Mouse (Mus musculus) limb, embryonic 15.5 days (tissue): Measurements from ENCODE around the gene Hinfp. TPM values are rescaled to one million over a fixed set of nuclear protein-coding genes. Genes with fewer than 3 reads are reported as not detected.
A peak's percentile ranks its signal among the peaks of the same experiment; 100 is the strongest.
"Not testable (repeated sequence)": the region's sequence is repeated elsewhere in the genome, so short reads cannot be mapped to it uniquely, and the experiment has no call there.

ENCODE experiments used
- ATAC-seq: fragments of 200-750 bp; cut with Nextera tagmentation; 2 replicates; pipeline ENCODE4 v1.8.0; 2017; ENCODE audit warnings: low read depth, moderate TSS enrichment; ENCODE audit not compliant: insufficient number of reproducible peaks, low FRiP score, low TSS enrichment
- H3K27ac ChIP-seq: fragments of 300-500 bp; sonication (generic); 2 replicates; pipeline ENCODE4 v1.5.1; 2015; ENCODE audit warnings: moderate library complexity, mild to moderate bottlenecking, inconsistent platforms
- H3K27me3 ChIP-seq: fragments of 300-500 bp; sonication (generic); 2 replicates; pipeline ENCODE4 v1.6.1; 2015; ENCODE audit warnings: inconsistent platforms
- H3K36me3 ChIP-seq: fragments of 300-500 bp; sonication (generic); 2 replicates; pipeline ENCODE4 v1.6.1; 2015; ENCODE audit warnings: inconsistent platforms
- H3K4me1 ChIP-seq: fragments of 300-500 bp; sonication (generic); 2 replicates; pipeline ENCODE4 v1.6.1; 2015; ENCODE audit warnings: inconsistent platforms
- H3K4me2 ChIP-seq: fragments of 300-500 bp; sonication (generic); 2 replicates; pipeline ENCODE4 v1.6.1; 2015; ENCODE audit warnings: mild to moderate bottlenecking, inconsistent platforms
- H3K4me3 ChIP-seq: fragments of 300-500 bp; sonication (generic); 2 replicates; pipeline ENCODE4 v1.5.1; 2015; ENCODE audit warnings: mild to moderate bottlenecking, inconsistent platforms
- H3K9ac ChIP-seq: fragments of 300-500 bp; sonication (generic); 2 replicates; pipeline ENCODE4 v1.6.1; 2015; ENCODE audit warnings: inconsistent platforms
- H3K9me3 ChIP-seq: fragments of 300-500 bp; sonication (generic); 2 replicates; pipeline ENCODE4 v1.6.1; 2016; ENCODE audit warnings: inconsistent platforms
- WGBS: fragments of 180-500 bp; shearing (Covaris S2); methylation state at CpG from one replicate; pipeline ENCODE4 v1.1.7; 2015; 5-methylcytosine and 5-hydroxymethylcytosine counted together
- polyA plus RNA-seq: library from polyadenylated mRNA; unstranded; fragments of >200 nt; fragmentation: Nextera tagmentation; extraction: Ambion mirVana; gene quantifications from 2 replicates; pipeline ENCODE4 v1.2.1, GENCODE M21; 2015

Hinfp gene
- polyA plus RNA-seq, 1 experiment from 2014 or later, result 24.2 TPM

DNA sequence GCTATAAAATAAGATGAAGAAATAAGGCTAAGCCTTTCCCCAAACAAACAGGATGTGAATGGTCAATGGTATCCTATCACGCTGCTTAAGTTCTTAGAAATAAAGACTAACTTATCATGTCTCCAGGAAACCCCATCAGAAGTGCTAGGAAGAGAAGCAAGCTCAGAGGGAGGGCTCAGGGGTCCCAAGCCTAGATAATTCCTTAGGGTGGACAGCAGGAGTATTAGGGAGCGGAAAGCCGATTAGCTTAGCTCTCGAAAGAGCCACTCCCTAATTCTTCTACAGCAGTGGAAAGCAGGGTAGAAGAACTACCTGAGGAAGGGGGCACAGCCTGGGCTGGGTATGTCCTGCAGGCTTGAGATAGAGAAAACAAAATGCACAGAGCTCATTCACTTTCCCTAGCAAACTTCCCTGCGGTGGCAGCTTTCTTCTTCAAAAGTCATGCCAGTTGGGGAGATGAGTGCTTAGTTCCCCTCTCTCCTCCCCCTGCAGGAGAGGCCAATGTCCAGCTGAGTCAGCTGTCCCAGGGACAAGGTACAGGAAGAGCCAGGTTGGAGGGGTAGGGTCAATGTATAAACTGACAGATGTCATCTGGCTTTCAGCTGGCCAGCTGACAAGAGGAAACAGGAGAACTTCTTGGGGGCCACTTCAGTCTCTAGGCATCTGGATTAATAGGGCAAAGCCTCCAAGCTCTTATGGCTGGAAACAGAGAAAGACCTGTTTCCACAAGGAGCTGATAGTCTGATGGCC is 12.8 kb upstream of the Hinfp start:
- no peak for ATAC-seq

DNA sequence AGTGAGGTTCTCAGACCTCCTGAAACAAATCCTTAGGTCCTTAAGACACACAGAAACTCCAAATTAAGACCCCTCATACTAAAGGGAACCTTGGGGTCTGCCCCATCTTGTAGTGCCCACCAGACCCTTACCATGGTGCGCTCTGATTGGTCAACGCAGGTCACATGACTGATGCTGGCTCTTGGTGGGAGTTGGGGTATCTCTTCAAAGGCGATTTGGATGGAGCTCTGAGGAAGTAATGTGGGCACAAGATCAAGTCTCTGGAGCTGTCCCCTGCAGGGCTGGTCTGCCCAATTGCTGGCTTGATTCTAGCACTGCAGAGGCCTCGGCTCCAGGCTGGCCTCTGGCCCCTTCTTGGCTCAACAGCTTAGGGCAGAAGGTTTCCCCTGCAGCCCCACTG is 12.0 kb upstream of the Hinfp start:
- Histone ChIP-seq H3K9me3 (no peaks in the 10 kb centered on the region), H3K9ac (no peak overlapping the region), H3K27me3 (no peaks in the 10 kb centered on the region), H3K36me3 (peaks cover 47% of the 10 kb centered on the region), H3K4me3 (no peak overlapping the region), H3K27ac (no peak overlapping the region), H3K4me1 (peaks cover 24% of the 10 kb centered on the region), H3K4me2 (no peak overlapping the region)
- WGBS, result 69% methylated on average over 4 of the region's 4 CpGs
- no peak for ATAC-seq

More for the DNA sequence above, 12.8 kb upstream of the Hinfp start:
- Histone ChIP-seq H3K9me3 (no peaks in the 10 kb centered on the region), H3K27ac (no peak overlapping the region), H3K4me2 (peak overlapping the region; percentile 94), H3K36me3 (peaks cover 39% of the 10 kb centered on the region), H3K9ac (no peak overlapping the region), H3K27me3 (no peaks in the 10 kb centered on the region), H3K4me3 (peak overlapping the region; percentile 92), H3K4me1 (peaks cover 24% of the 10 kb centered on the region)
- WGBS, result 73% methylated on average over 5 of the region's 5 CpGs

DNA sequence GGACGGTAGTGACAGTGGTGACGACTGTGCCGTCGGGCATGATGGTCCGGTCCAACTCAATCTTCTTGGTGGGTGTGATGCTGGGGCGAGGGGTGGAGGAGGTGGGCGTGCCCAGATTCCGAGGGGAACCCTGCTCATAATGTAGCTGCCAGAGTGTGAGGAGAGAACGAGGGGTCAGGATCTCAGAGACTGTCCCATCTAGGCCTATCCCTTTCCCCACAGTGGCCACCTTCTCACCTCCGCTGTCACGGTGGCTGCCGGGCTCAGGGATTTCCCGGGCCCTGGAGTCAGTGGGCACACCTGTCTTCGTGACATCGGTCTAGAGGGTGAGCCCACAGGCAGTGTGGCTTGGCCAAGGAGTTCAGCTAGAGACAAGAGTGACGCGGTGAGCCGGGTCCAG is 9.4 kb upstream of the Hinfp start:
- H3K4me1 ChIP-seq, result peaks cover 24% of the 10 kb centered on the region
- H3K36me3 ChIP-seq, result peaks cover 55% of the 10 kb centered on the region
- 92% methylated on average over 18 of the region's 18 CpGs for WGBS
- H3K27me3 ChIP-seq, result no peaks in the 10 kb centered on the region
- no peak overlapping the region for H3K27ac ChIP-seq
- no peak for ATAC-seq
- no peak overlapping the region for H3K4me2 ChIP-seq
- H3K9ac ChIP-seq, result no peak overlapping the region
- H3K4me3 ChIP-seq, result no peak overlapping the region
- H3K9me3 ChIP-seq, result no peaks in the 10 kb centered on the region

DNA sequence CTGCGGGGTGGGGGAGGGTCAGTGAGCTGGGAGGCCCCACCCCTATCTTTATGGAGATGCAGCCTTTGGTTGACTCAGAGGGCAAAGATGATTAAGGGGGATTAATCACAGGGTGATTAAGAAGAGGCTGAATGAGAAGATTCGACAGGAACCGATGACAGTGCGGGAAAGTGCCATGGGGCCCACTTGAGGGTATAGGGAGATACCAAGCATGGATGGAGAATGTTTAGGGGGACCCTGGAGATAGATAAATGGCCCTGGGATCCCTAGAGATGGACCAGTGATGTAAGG is 8.7 kb upstream of the Hinfp start:
- H3K4me2 ChIP-seq, result no peak overlapping the region
- no peaks in the 10 kb centered on the region for H3K27me3 ChIP-seq
- H3K9ac ChIP-seq, result no peak overlapping the region
- no peaks in the 10 kb centered on the region for H3K9me3 ChIP-seq
- peaks cover 21% of the 10 kb centered on the region for H3K4me1 ChIP-seq
- peaks cover 55% of the 10 kb centered on the region for H3K36me3 ChIP-seq
- no peak overlapping the region for H3K4me3 ChIP-seq
- H3K27ac ChIP-seq, result no peak overlapping the region
- ATAC-seq, result no peak
- 80% methylated on average over 4 of the region's 4 CpGs for WGBS

DNA sequence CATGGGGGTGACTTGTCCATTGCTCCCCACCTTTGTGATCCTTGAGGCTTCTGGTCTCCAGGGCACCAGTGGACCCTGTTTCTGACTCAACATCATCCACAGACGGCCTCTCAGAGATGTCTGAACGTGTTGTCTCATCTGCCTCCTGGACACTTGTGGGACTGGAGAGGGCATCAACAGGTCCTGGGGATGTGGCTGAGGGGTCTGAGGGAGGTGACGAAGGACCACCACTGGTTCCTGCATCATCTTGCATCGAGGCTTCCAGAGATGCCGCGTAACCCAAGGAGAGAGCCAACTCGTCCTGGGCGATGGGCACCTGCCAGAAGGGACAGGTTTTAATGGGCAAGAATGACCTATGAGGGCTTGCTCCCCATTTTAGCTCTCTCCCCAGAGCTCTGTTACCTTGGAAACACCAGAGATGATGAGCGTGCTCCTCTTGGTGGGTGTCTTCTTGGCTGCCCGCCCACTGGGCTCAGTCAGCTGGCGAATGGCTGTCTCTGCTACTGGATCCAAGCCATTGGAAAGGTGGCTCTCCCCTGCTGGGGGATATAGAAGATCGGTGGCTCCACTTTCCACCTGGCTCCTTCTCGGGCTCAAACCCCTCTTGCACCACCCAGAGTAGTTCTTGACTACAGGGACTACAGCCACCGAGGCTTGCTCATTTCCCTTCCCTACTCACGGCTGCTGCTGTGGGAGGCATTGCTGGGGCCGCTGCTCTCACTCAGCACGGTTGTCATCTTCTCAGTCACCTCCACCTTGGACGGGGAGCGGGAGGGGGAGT is 8.2 kb upstream of the Hinfp start:
- WGBS, result 84% methylated on average over 19 of the region's 19 CpGs
- no peak overlapping the region for H3K27ac ChIP-seq
- H3K27me3 ChIP-seq, result no peaks in the 10 kb centered on the region
- peaks cover 15% of the 10 kb centered on the region for H3K4me1 ChIP-seq
- no peak overlapping the region for H3K4me3 ChIP-seq
- no peaks in the 10 kb centered on the region for H3K9me3 ChIP-seq
- H3K4me2 ChIP-seq, result no peak overlapping the region
- H3K36me3 ChIP-seq, result peaks cover 55% of the 10 kb centered on the region
- no peak for ATAC-seq
- no peak overlapping the region for H3K9ac ChIP-seq

DNA sequence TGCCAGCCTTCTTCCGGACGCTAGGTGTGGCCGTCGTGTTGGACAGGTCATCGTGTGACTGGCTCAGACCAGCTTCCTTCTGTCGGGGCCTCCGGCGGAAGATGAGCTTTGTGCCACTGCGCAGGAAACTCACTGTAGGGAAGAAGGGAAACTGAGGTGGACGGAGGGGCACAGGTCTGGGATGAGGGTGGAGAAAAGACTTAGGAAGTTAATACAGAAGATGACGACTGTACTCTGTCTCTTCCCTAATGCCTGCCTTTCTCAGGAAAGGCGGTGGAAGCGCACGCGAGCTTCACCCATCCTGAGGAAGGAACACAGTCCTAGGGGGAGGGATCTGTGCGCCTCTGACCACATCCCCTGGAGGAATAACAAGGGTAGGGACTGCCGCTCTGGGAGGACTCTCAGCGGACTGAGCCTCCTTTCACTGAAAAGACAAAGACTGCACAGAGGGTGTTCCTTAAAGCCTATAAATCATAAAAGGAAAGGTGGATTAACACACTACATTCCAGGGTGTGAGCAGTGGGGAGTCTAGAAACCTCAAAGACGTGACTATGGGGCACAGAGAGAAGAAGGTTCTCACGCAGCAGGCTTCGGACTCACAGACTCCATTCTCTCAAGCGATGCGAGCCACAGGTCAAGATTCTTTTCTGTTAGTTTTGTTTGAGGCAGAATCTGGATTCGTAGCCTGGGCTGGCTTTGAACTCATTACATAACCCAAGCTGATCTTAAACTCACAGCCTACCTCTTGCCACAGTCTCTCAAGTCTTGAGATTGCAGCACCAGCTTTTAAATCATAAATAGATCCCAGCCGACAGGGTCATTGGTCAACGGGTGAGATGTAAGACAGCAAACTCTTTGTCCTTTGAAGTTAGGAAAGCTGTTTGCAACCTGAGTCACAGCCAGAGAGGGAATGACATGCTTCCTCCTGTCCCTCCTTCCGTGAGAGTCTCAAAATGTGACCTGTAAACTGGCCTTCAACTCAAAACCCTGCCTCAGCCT is 6.0 kb upstream of the Hinfp start:
- Histone ChIP-seq H3K4me2 (0 out of 2 replicates have a peak overlapping the region, but pooled peaks have one; percentile 11), H3K27me3 (no peaks in the 10 kb centered on the region), H3K36me3 (peaks cover 48% of the 10 kb centered on the region), H3K9ac (no peak overlapping the region), H3K4me3 (no peak overlapping the region), H3K9me3 (no peaks in the 10 kb centered on the region), H3K4me1 (peaks cover 7% of the 10 kb centered on the region; the same call in 1 of the 2 replicates), H3K27ac (peak overlapping the region; percentile 33)
- 17% methylated on average over 27 of the region's 27 CpGs for WGBS
- no peak for ATAC-seq

DNA sequence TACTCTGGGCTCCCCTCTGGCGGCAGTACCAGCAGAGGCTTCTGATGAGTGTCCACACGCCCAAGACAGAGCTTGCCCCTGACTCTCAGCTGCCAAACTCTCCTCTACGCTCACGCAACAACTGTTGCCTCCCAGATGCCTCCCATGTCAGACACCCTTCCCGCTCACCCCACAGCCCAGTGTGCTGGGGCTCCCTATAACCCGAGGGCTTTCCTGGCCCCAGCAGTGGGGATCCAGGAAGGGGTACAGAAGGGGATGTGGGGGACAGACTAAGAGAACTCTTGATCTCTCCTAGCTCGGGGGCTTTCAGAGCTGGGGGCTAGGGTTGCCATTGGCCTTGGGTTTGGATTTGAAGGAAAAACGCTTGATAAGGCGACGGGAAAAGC is 5.3 kb upstream of the Hinfp start:
- no peak for ATAC-seq
- no peaks in the 10 kb centered on the region for H3K9me3 ChIP-seq
- H3K36me3 ChIP-seq, result peaks cover 41% of the 10 kb centered on the region
- no peak overlapping the region for H3K9ac ChIP-seq
- 38% methylated on average over 10 of the region's 10 CpGs for WGBS
- H3K4me3 ChIP-seq, result no peak overlapping the region
- 0 out of 2 replicates have a peak overlapping the region, but pooled peaks have one; percentile 11 for H3K4me2 ChIP-seq
- no peaks in the 10 kb centered on the region for H3K27me3 ChIP-seq
- H3K4me1 ChIP-seq, result peaks cover 7% of the 10 kb centered on the region; the same call in 1 of the 2 replicates
- H3K27ac ChIP-seq, result no peak overlapping the region

DNA sequence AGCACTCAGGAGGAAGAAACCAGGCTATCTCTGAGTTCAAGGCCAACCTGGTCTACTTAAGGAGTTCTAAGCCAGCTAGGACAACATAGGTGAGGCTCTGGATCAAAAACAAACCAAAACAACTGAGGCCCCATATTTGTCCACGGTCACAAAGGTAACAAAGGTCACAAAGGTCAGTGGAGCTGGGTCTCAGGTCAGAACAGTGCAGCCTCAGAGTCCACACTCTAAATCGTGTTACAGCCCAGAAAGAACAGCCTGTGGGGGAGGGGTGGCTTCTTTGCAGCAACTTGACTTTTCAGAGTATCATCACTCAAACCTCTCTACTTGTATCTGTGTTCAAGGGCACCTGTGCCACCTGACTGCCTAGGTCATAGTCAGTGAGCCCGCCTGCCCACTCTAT is 4.3 kb upstream of the Hinfp start:
- no peak for ATAC-seq
- Histone ChIP-seq H3K9me3 (no peaks in the 10 kb centered on the region), H3K4me1 (peaks cover 9% of the 10 kb centered on the region), H3K27me3 (no peaks in the 10 kb centered on the region), H3K27ac (no peak overlapping the region), H3K4me2 (no peak overlapping the region), H3K36me3 (peaks cover 31% of the 10 kb centered on the region), H3K9ac (no peak overlapping the region), H3K4me3 (no peak overlapping the region)
- WGBS, result 64% methylated on average over 3 of the region's 3 CpGs

DNA sequence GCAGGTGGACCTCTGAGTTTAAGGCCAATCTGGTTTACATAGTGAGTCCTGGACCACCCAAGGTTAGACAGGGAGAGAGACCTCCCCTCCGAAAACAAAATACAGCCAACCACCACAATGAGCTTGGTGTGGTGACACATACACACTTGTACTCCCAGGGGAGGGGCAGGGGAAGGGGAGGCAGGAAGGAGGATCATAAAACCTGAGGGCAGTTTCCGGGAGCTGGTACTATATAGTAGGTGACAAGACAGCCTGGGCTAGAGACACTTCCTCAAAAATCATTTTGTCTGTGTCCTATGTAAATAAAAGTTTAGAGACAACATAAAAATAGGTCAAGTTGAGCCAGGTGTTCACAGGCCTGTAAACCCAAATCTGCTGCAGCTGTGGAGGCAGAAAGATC is 1.8 kb upstream of the Hinfp start:
- peaks cover 17% of the 10 kb centered on the region for H3K36me3 ChIP-seq
- no peaks in the 10 kb centered on the region for H3K9me3 ChIP-seq
- no peak overlapping the region for H3K4me2 ChIP-seq
- no peak for ATAC-seq
- H3K4me3 ChIP-seq, result no peak overlapping the region
- no peak overlapping the region for H3K9ac ChIP-seq
- 68% methylated on average over 2 of the region's 2 CpGs for WGBS
- no peak overlapping the region for H3K27ac ChIP-seq
- H3K4me1 ChIP-seq, result peaks cover 22% of the 10 kb centered on the region
- no peaks in the 10 kb centered on the region for H3K27me3 ChIP-seq

DNA sequence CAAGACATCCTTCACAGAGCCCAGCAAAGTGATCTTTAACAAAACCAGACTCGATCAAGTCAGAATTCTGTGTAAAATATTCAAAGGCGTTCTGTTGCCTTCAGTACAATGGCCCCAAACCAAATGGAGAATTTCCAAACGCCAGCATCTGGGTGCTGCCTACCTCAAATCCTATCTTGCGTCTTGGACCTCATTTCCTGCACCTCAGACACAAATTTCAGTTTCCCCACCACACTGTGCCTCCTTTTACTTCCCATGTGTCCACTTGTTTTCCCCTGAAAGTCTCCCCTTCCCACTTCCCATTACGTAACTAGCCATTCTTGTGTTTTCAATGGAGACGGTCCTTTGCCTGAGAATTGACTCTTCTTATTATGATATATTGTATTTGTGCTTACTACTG is 1.1 kb upstream of the Hinfp start:
- no peak overlapping the region for H3K27ac ChIP-seq
- 83% methylated on average over 6 of the region's 6 CpGs for WGBS
- no peak overlapping the region for H3K9ac ChIP-seq
- ATAC-seq, result no peak
- H3K4me3 ChIP-seq, result no peak overlapping the region
- no peaks in the 10 kb centered on the region for H3K9me3 ChIP-seq
- H3K36me3 ChIP-seq, result peaks cover 24% of the 10 kb centered on the region
- peaks cover 22% of the 10 kb centered on the region for H3K4me1 ChIP-seq
- H3K27me3 ChIP-seq, result no peaks in the 10 kb centered on the region
- no peak overlapping the region for H3K4me2 ChIP-seq

DNA sequence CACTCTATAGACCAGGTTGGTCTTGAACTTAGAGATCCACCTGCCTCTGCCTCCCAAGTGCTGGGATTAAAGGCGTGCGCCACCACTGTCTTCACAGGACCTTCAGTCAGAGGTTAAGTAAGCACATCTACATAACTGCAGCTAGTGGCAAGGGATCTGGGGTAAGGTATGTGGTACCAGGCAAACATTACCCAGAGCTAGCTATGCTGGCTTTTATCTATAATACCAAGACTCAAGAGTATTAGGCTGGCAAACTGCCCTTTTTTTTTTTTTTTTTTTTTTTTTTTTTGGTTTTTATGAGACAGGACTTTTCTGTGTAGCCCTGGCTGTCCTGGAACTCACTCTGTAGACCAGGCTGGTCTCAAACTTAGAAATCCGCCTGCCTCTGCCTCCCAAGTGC is 5.5 kb downstream of the Hinfp start:
- not testable (repeated sequence) for H3K27me3 ChIP-seq, H3K4me3 ChIP-seq, ATAC-seq, H3K4me2 ChIP-seq, H3K9ac ChIP-seq, H3K9me3 ChIP-seq, H3K27ac ChIP-seq
- Histone ChIP-seq H3K36me3 (peaks cover 76% of the 10 kb centered on the region), H3K4me1 (peaks cover 15% of the 10 kb centered on the region)
- WGBS, result 98% methylated on average over 3 of the region's 3 CpGs
